Comparison of ENCODE assay signal across 10 mouse cellular contexts in the genomic region with DNA sequence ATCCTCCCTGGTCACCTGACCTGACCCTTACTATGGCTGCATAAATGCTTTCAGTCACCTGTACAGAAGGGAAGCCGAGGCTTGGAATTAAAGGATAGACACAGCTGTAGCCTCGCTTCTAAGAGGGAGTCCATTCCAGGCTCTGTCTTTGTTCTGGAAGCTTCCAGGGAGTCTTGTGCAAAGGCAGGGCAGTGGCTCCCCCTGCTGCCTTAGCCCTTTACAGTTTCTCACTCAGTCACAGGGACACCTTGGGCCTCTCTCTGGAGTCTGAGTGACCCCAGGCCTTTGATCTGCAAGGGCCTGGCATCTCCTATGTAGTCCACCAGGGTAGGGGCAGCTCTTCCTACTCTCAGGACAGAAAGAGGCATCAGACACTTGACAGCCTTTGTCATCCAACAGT. TPM values are rescaled to one million over a fixed set of nuclear protein-coding genes. Genes with fewer than 3 reads are reported as not detected.
DNase-seq lines count a peak whose midpoint lies in the region; ATAC-seq lines count a peak whose summit lies in the region.
"Had no signal": no experiment of that assay in that cellular context is flagged by ENCODE, and none has a peak within 500 bp of the region (broad histone marks: within the 10 kb centered on the region; RNA-seq: fewer than 3 reads in every experiment).

No protein-coding gene starts in this region.

- peaks cover 10% of the 10 kb centered on the region for H3K4me1 ChIP-seq in kidney, embryonic 14.5 days (ENCODE audit: control insufficient read depth, insufficient read depth, low read length)
- H3K4me1 ChIP-seq in stomach, embryonic 16.5 days (ENCODE audit: control insufficient read depth, insufficient read depth, low read length), result peaks cover 31% of the 10 kb centered on the region
- H3K4me1 ChIP-seq in forebrain, embryonic 15.5 days, result peaks cover 6% of the 10 kb centered on the region; the same call in 1 of the 2 replicates

- H3K4me3 ChIP-seq in kidney, embryonic 14.5 days (ENCODE audit: low read length), result no peak overlapping the region
- no peak overlapping the region for H3K4me3 ChIP-seq in stomach, embryonic 16.5 days (replicated peaks; ENCODE audit: low read length)
- H3K4me3 ChIP-seq in forebrain, embryonic 15.5 days, result no peak overlapping the region
- H3K4me3 ChIP-seq: embryonic facial prominence, embryonic 13.5 days; neural tube, embryonic 13.5 days had no signal

- no peak overlapping the region for H3K27ac ChIP-seq in kidney, embryonic 14.5 days (ENCODE audit: low read depth, low read length)
- H3K27ac ChIP-seq in stomach, embryonic 16.5 days (ENCODE audit: low read length), result no peak overlapping the region
- no peak overlapping the region for H3K27ac ChIP-seq in forebrain, embryonic 15.5 days (replicated peaks)
- H3K27ac ChIP-seq: embryonic facial prominence, embryonic 13.5 days; neural tube, embryonic 13.5 days had no signal

- peaks cover 17% of the 10 kb centered on the region for H3K27me3 ChIP-seq in kidney, embryonic 14.5 days (ENCODE audit: control insufficient read depth, insufficient read depth, low read length)
- H3K27me3 ChIP-seq in stomach, embryonic 16.5 days (ENCODE audit: control insufficient read depth, insufficient read depth, low read length), result peaks cover 10% of the 10 kb centered on the region; the same call in 1 of the 2 replicates
- H3K27me3 ChIP-seq in forebrain, embryonic 15.5 days, result peaks cover 37% of the 10 kb centered on the region

- no peaks in the 10 kb centered on the region for H3K9me3 ChIP-seq in kidney, embryonic 14.5 days (ENCODE audit: control insufficient read depth, low read length)
- no peaks in the 10 kb centered on the region for H3K9me3 ChIP-seq in stomach, embryonic 16.5 days (replicated peaks; ENCODE audit: control insufficient read depth, low read length)
- H3K9me3 ChIP-seq in forebrain, embryonic 15.5 days, result no peaks in the 10 kb centered on the region
- H3K9me3 ChIP-seq: embryonic facial prominence, embryonic 13.5 days; neural tube, embryonic 13.5 days had no signal

- no peaks in the 10 kb centered on the region for H3K36me3 ChIP-seq in kidney, embryonic 14.5 days (ENCODE audit: control insufficient read depth, insufficient read depth, low read length)
- no peaks in the 10 kb centered on the region for H3K36me3 ChIP-seq in stomach, embryonic 16.5 days (ENCODE audit: control insufficient read depth, insufficient read depth, low read length)
- no peaks in the 10 kb centered on the region for H3K36me3 ChIP-seq in forebrain, embryonic 15.5 days
- H3K36me3 ChIP-seq: embryonic facial prominence, embryonic 13.5 days; neural tube, embryonic 13.5 days had no signal

- no peak overlapping the region for H3K4me2 ChIP-seq in kidney, embryonic 14.5 days (replicated peaks; ENCODE audit: low read depth, low read length)
- H3K4me2 ChIP-seq in stomach, embryonic 16.5 days (ENCODE audit: low read depth, low read length), result no peak overlapping the region
- no peak overlapping the region for H3K4me2 ChIP-seq in forebrain, embryonic 15.5 days (replicated peaks)
- H3K4me2 ChIP-seq: embryonic facial prominence, embryonic 13.5 days; neural tube, embryonic 13.5 days had no signal

- no peak for DNase-seq in frontal cortex, postnatal 36 days (ENCODE audit: low spot score in 2 of 2)
- DNase-seq in right cerebral cortex, postnatal 14 days, result peak; percentile 46
- DNase-seq in right cerebral cortex, postnatal 25 days, result no peak
- DNase-seq in cerebellum, postnatal 36 days, result no peak

- H3K9ac ChIP-seq in kidney, embryonic 14.5 days (ENCODE audit: low read depth, low read length), result no peak overlapping the region
- no peak overlapping the region; the same call in 1 of the 2 replicates for H3K9ac ChIP-seq in stomach, embryonic 16.5 days (ENCODE audit: low read length)
- no peak overlapping the region for H3K9ac ChIP-seq in forebrain, embryonic 15.5 days (replicated peaks)
- H3K9ac ChIP-seq: embryonic facial prominence, embryonic 13.5 days; neural tube, embryonic 13.5 days had no signal

- WGBS in kidney, embryonic 14.5 days, result 68% methylated on average over 2 of the region's 2 CpGs
- WGBS in stomach, embryonic 16.5 days, result 48% methylated on average over 2 of the region's 2 CpGs
- 62% methylated on average over 2 of the region's 2 CpGs for WGBS in forebrain, embryonic 15.5 days

- ATAC-seq in frontal cortex, adult (ENCODE audit: low TSS enrichment), result 0 out of 2 replicates have a peak, but pooled peaks have one; percentile 28
- ATAC-seq in kidney, embryonic 14.5 days (ENCODE audit: low FRiP score, low TSS enrichment), result 0 out of 2 replicates have a peak, but pooled peaks have one; percentile 26
- peak; percentile 49; the same call in 1 of the 2 replicates for ATAC-seq in stomach, embryonic 16.5 days (ENCODE audit: insufficient read depth, low FRiP score)
- no peak for ATAC-seq in forebrain, embryonic 15.5 days (replicated peaks)

RNA-seq across cellular contexts. Expression of a gene that starts 1.4 kb away (rescaled TPM):
- 7.0 and 8.6 TPM in 2 replicates for polyA plus RNA-seq in kidney, embryonic 14.5 days (2014; fragmentation: Nextera tagmentation; extraction: Ambion mirVana)
- 67.7 and 77.5 TPM in 2 replicates for polyA plus RNA-seq in stomach, embryonic 16.5 days (2015; fragmentation: Nextera tagmentation; extraction: Ambion mirVana)
- 9.6 and 10.9 TPM in 2 replicates for polyA plus RNA-seq in forebrain, embryonic 15.5 days (2015; fragmentation: Nextera tagmentation; extraction: Ambion mirVana)

RNA-seq across cellular contexts. Expression of a gene that starts 58.8 kb away (rescaled TPM):
- polyA plus RNA-seq in kidney, embryonic 14.5 days (2014; fragmentation: Nextera tagmentation; extraction: Ambion mirVana), result 4.2 and 11.3 TPM in 2 replicates
- 6.2 and 9.1 TPM in 2 replicates for polyA plus RNA-seq in stomach, embryonic 16.5 days (2015; fragmentation: Nextera tagmentation; extraction: Ambion mirVana)
- 1.5 and 1.9 TPM in 2 replicates for polyA plus RNA-seq in forebrain, embryonic 15.5 days (2015; fragmentation: Nextera tagmentation; extraction: Ambion mirVana)
